Mouse (Mus musculus): Measurements from ENCODE around the gene Mob3c. TPM values are rescaled to one million over a fixed set of nuclear protein-coding genes. Genes with fewer than 3 reads are reported as not detected.

Gene Mob3c
- polyA plus RNA-seq, 1 experiment from 2014 or later, result 13.6 TPM

GRCm38 (mm10) chr4:115820199-115820598, 7.7 kb upstream of the Mob3c start:
- Histone ChIP-seq H3K27ac (ENCODE audit: low read depth, low read length) (no peak overlapping the region), H3K36me3 (ENCODE audit: control insufficient read depth, insufficient read depth) (peaks cover 13% of the 10 kb centered on the region; the same call in 1 of the 2 replicates), H3K4me1 (replicated peaks; ENCODE audit: control insufficient read depth, insufficient read depth, low read length) (0 out of 2 replicates have a peak, but pooled peaks cover 17% of the 10 kb centered on the region), H3K9ac (ENCODE audit: low read depth, low read length) (no peak overlapping the region), H3K4me2 (replicated peaks; ENCODE audit: low read depth) (no peak overlapping the region), H3K9me3 (ENCODE audit: control insufficient read depth) (no peaks in the 10 kb centered on the region), H3K4me3 (ENCODE audit: low read depth, low read length) (no peak overlapping the region), H3K27me3 (replicated peaks; ENCODE audit: control insufficient read depth, insufficient read depth, low read length) (no peaks in the 10 kb centered on the region)
- no peak for TF ChIP-seq CTCF (IDR thresholded peaks at IDR 0.05; ENCODE audit: low read depth)
- WGBS, result 62% methylated on average over 3 of the region's 3 CpGs
- ATAC-seq, result no peak

- Histone ChIP-seq H3K4me3 (ENCODE audit: low read depth, low read length) (no peak overlapping the region), H3K9ac (ENCODE audit: low read depth, low read length) (no peak overlapping the region), H3K4me2 (replicated peaks; ENCODE audit: low read depth) (no peak overlapping the region), H3K27ac (ENCODE audit: low read depth, low read length) (no peak overlapping the region), H3K36me3 (ENCODE audit: control insufficient read depth, insufficient read depth) (peaks cover 13% of the 10 kb centered on the region; the same call in 1 of the 2 replicates), H3K9me3 (ENCODE audit: control insufficient read depth) (no peaks in the 10 kb centered on the region), H3K27me3 (replicated peaks; ENCODE audit: control insufficient read depth, insufficient read depth, low read length) (no peaks in the 10 kb centered on the region), H3K4me1 (replicated peaks; ENCODE audit: control insufficient read depth, insufficient read depth, low read length) (0 out of 2 replicates have a peak, but pooled peaks cover 17% of the 10 kb centered on the region)
- ATAC-seq, result no peak
- 65% methylated on average over 3 of the region's 3 CpGs for WGBS
- TF ChIP-seq CTCF (IDR thresholded peaks at IDR 0.05; ENCODE audit: low read depth), result no peak
These were observed 6.9 kb upstream of the Mob3c start for GRCm38 (mm10) chr4:115820944-115821343.

GRCm38 (mm10) chr4:115821431-115821830, 6.5 kb upstream of the Mob3c start:
- no peaks in the 10 kb centered on the region for H3K27me3 ChIP-seq (replicated peaks; ENCODE audit: control insufficient read depth, insufficient read depth, low read length)
- no peak for ATAC-seq
- no peak overlapping the region for H3K27ac ChIP-seq (ENCODE audit: low read depth, low read length)
- H3K4me1 ChIP-seq (replicated peaks; ENCODE audit: control insufficient read depth, insufficient read depth, low read length), result 0 out of 2 replicates have a peak, but pooled peaks cover 17% of the 10 kb centered on the region
- H3K9ac ChIP-seq (ENCODE audit: low read depth, low read length), result no peak overlapping the region
- no peaks in the 10 kb centered on the region for H3K9me3 ChIP-seq (ENCODE audit: control insufficient read depth)
- H3K36me3 ChIP-seq (ENCODE audit: control insufficient read depth, insufficient read depth), result peaks cover 9% of the 10 kb centered on the region; the same call in 1 of the 2 replicates
- H3K4me2 ChIP-seq (replicated peaks; ENCODE audit: low read depth), result no peak overlapping the region
- no peak for TF ChIP-seq CTCF (IDR thresholded peaks at IDR 0.05; ENCODE audit: low read depth)
- no peak overlapping the region for H3K4me3 ChIP-seq (ENCODE audit: low read depth, low read length)

- H3K27me3 ChIP-seq (replicated peaks; ENCODE audit: control insufficient read depth, insufficient read depth, low read length), result no peaks in the 10 kb centered on the region
These were observed 6.0 kb upstream of the Mob3c start for GRCm38 (mm10) chr4:115821928-115822327.

GRCm38 (mm10) chr4:115824178-115824577, 3.7 kb upstream of the Mob3c start:
- ATAC-seq, result no peak
- Histone ChIP-seq H3K4me1 (replicated peaks; ENCODE audit: control insufficient read depth, insufficient read depth, low read length) (peaks cover 22% of the 10 kb centered on the region; the same call in 1 of the 2 replicates), H3K4me3 (ENCODE audit: low read depth, low read length) (no peak overlapping the region), H3K36me3 (ENCODE audit: control insufficient read depth, insufficient read depth) (0 out of 2 replicates have a peak, but pooled peaks cover 3% of the 10 kb centered on the region), H3K9me3 (ENCODE audit: control insufficient read depth) (no peaks in the 10 kb centered on the region), H3K27ac (ENCODE audit: low read depth, low read length) (no peak overlapping the region), H3K27me3 (replicated peaks; ENCODE audit: control insufficient read depth, insufficient read depth, low read length) (no peaks in the 10 kb centered on the region), H3K9ac (ENCODE audit: low read depth, low read length) (peak overlapping the region; percentile 17; the same call in 1 of the 2 replicates), H3K4me2 (replicated peaks; ENCODE audit: low read depth) (no peak overlapping the region)
- WGBS, result 67% methylated on average over 2 of the region's 2 CpGs
- TF ChIP-seq CTCF (IDR thresholded peaks at IDR 0.05; ENCODE audit: low read depth), result no peak

More at GRCm38 (mm10) chr4:115821928-115822327, 6.0 kb upstream of the Mob3c start:
- no peak for TF ChIP-seq CTCF (IDR thresholded peaks at IDR 0.05; ENCODE audit: low read depth)
- H3K27ac ChIP-seq (ENCODE audit: low read depth, low read length), result peak overlapping the region; percentile 46
- H3K36me3 ChIP-seq (ENCODE audit: control insufficient read depth, insufficient read depth), result 0 out of 2 replicates have a peak, but pooled peaks cover 8% of the 10 kb centered on the region
- no peak overlapping the region for H3K9ac ChIP-seq (ENCODE audit: low read depth, low read length)
- 59% methylated on average over 3 of the region's 3 CpGs for WGBS
- H3K4me3 ChIP-seq (ENCODE audit: low read depth, low read length), result no peak overlapping the region
- H3K4me2 ChIP-seq (replicated peaks; ENCODE audit: low read depth), result no peak overlapping the region
- ATAC-seq, result 0 out of 2 replicates have a peak, but pooled peaks have one; percentile 34
- no peaks in the 10 kb centered on the region for H3K9me3 ChIP-seq (ENCODE audit: control insufficient read depth)
- H3K4me1 ChIP-seq (replicated peaks; ENCODE audit: control insufficient read depth, insufficient read depth, low read length), result 0 out of 2 replicates have a peak, but pooled peaks cover 17% of the 10 kb centered on the region

GRCm38 (mm10) chr4:115825271-115825670, 2.6 kb upstream of the Mob3c start:
- peaks cover 22% of the 10 kb centered on the region for H3K4me1 ChIP-seq (replicated peaks; ENCODE audit: control insufficient read depth, insufficient read depth, low read length)
- H3K4me3 ChIP-seq (ENCODE audit: low read depth, low read length), result no peak overlapping the region
- no peaks in the 10 kb centered on the region; the same call in 1 of the 2 replicates for H3K36me3 ChIP-seq (ENCODE audit: control insufficient read depth, insufficient read depth)
- TF ChIP-seq CTCF (IDR thresholded peaks at IDR 0.05; ENCODE audit: low read depth), result no peak
- H3K4me2 ChIP-seq (replicated peaks; ENCODE audit: low read depth), result no peak overlapping the region
- no peak for ATAC-seq
- H3K27ac ChIP-seq (ENCODE audit: low read depth, low read length), result no peak overlapping the region
- no peak overlapping the region for H3K9ac ChIP-seq (ENCODE audit: low read depth, low read length)
- 85% methylated on average over 2 of the region's 2 CpGs for WGBS
- H3K9me3 ChIP-seq (ENCODE audit: control insufficient read depth), result no peaks in the 10 kb centered on the region
- no peaks in the 10 kb centered on the region for H3K27me3 ChIP-seq (replicated peaks; ENCODE audit: control insufficient read depth, insufficient read depth, low read length)

Measured in intestine, postnatal 0 days (tissue).